Mouse (Mus musculus) small intestine, adult 2 months (tissue): ENCODE data around the gene Gm44511. TPM values are rescaled to one million over a fixed set of nuclear protein-coding genes. Genes with fewer than 3 reads are reported as not detected.
"Not testable (repeated sequence)": the region's sequence is repeated elsewhere in the genome, so short reads cannot be mapped to it uniquely, and the experiment has no call there.

ENCODE experiments used
- H3K27ac ChIP-seq: fragments of 200-500 bp; 2 replicates; pipeline ENCODE4 v1.5.1; 2012; ENCODE audit warnings: low read depth, low read length, control low read depth, inconsistent platforms; ENCODE audit not compliant: insufficient read depth
- H3K27me3 ChIP-seq: fragments of 200-500 bp; 2 replicates; pipeline ENCODE4 v1.6.1; 2012; ENCODE audit warnings: mild to moderate bottlenecking, moderate library complexity, low read length, inconsistent platforms; ENCODE audit not compliant: control insufficient read depth, insufficient read depth
- H3K36me3 ChIP-seq: fragments of 200-500 bp; 2 replicates; pipeline ENCODE4 v1.6.1; 2012; ENCODE audit warnings: mild to moderate bottlenecking, low read length, control low read depth, inconsistent platforms; ENCODE audit not compliant: control insufficient read depth, insufficient read depth
- H3K4me1 ChIP-seq: fragments of 200-500 bp; 2 replicates; pipeline ENCODE4 v1.6.1; 2012; ENCODE audit warnings: low read length, inconsistent platforms, mixed read lengths; ENCODE audit not compliant: control insufficient read depth, insufficient read depth, insufficient read length
- H3K4me3 ChIP-seq: fragments of 200-500 bp; 2 replicates; pipeline ENCODE4 v1.5.1; 2012; ENCODE audit warnings: low read depth, mild to moderate bottlenecking, control low read depth, inconsistent platforms, low read length, moderate library complexity
- CTCF ChIP-seq: fragments of 200-500 bp; IDR thresholded peaks from 2 replicates; pipeline ENCODE4 v1.5.1; 2012; ENCODE audit warnings: low read depth, mild to moderate bottlenecking, control low read depth, inconsistent platforms, low read length, moderate library complexity, mixed read lengths; ENCODE audit not compliant: insufficient replicate concordance, insufficient read length; ENCODE audit errors: extremely low read depth
- POLR2A ChIP-seq: fragments of 200-500 bp; IDR thresholded peaks from 2 replicates; pipeline ENCODE4 v1.6.1; 2012; ENCODE audit warnings: low read depth, mild to moderate bottlenecking, control low read depth, inconsistent platforms, low read length, moderate library complexity
- WGBS: fragments of 180-500 bp; shearing (Covaris S2); methylation state at CpG from one replicate; pipeline ENCODE4 v1.1.7; 2018; 5-methylcytosine and 5-hydroxymethylcytosine counted together
- polyA plus RNA-seq: library from polyadenylated mRNA; depleted of rRNA; stranded (reverse); fragments of >200 nt; gene quantifications from 2 replicates; pipeline ENCODE4 v1.2.3, GENCODE M21; 2012

Gene Gm44511
- polyA plus RNA-seq, 1 experiment: 0.46 TPM

DNA sequence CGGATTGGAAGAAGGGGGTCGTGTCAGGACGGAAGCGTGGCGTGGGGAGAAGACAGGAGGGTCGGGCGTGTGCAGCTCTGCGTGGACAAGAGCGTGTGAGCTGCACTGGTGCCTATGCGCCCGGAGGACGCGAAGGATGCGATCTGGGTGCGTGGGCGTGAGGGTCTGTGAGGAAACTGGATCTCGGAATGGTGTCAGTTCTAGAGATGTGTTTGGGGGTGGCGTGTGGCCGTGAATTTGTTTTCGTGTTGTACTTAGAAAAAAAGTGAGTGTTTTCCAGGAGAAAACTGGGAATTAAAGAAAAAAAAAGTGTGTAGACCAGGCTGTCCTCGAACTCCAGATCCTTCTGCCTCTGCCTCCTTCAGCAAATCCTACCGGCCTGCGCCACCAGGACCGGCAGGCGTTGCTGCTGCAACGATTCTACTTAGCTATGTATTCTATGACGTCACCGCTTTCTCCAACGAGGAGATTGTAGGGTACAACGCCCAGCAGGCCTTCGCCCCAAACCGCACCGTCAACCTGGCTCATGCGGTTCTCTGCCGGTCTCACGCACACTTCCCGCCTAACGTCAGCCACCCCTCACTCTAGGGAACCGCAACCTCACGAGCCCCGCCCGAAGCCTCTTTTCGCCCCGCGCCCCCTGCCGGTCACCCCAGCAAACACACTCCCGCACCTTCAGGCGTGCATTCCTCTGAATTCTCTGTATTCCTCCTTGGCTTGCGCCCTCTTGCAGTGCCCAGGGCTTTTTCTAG is 26.8 kb downstream of the Gm44511 start:
- Histone ChIP-seq H3K27ac (peak overlapping the region; percentile 80), H3K4me3 (peak overlapping the region; percentile 74)
- peak; percentile 77 for TF ChIP-seq CTCF
- H3K36me3 ChIP-seq, H3K4me1 ChIP-seq, H3K27me3 ChIP-seq: not testable (repeated sequence)
- under 1% methylated on average over 49 of the region's 49 CpGs for WGBS

- H3K36me3 ChIP-seq, H3K27me3 ChIP-seq, H3K4me1 ChIP-seq: not testable (repeated sequence)
- H3K27ac ChIP-seq: peak overlapping the region; percentile 80
- WGBS: under 1% methylated on average over 20 of the region's 20 CpGs
- peak overlapping the region; percentile 74 for H3K4me3 ChIP-seq
These were observed 27.4 kb downstream of the Gm44511 start for GRCm38 (mm10) chr6:128798772-128799143.

DNA sequence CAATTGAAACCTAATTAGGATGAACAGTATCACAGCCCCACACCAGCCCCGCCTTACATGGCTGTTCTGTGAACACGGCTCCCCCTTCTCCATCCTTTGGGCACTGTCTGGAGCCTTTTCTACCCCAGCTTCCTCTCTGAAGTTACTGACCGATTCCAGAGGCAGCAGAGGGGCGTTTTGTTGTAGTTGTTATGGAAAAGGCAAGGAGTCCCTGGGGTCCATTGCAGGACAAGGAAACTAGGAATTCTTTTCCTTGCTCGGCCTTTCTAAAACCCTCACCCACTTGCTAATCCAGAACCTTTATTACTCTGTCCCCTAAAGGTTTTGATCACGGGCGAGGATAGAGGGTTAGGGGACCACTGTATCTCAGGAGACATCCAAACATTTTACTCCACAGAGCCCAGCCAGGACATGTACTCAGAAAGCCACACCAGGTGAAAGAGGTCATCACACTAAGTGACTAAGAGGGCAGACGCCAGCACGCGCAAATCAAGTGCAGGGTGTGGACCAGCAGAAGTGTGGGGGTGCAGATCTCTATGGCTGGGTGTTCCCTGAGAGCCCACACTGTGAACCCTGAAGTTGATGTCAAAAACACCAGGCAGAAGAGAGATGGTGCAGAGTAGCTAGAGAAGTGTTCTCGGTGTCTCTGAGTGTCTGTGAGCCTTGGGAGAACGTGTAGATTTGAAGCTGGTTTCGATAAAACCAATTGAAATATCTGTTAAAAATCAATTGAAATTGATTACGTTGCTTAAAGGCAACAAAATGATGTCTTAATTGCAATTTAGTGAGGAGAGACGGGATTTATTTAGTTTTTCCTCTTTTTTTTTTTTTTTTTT is 28.0 kb downstream of the Gm44511 start:
- 29% methylated on average over 15 of the region's 15 CpGs for WGBS
- no peak for TF ChIP-seq CTCF
- TF ChIP-seq POLR2A: no peak
- Histone ChIP-seq H3K36me3 (no peaks in the 10 kb centered on the region), H3K27me3 (no peaks in the 10 kb centered on the region), H3K4me1 (peaks cover 7% of the 10 kb centered on the region), H3K27ac (no peak overlapping the region), H3K4me3 (peak overlapping the region; percentile 33)

- Histone ChIP-seq H3K4me3 (no peak overlapping the region), H3K27ac (no peak overlapping the region), H3K4me1 (peaks cover 4% of the 10 kb centered on the region), H3K36me3 (no peaks in the 10 kb centered on the region), H3K27me3 (no peaks in the 10 kb centered on the region)
- WGBS: 79% methylated on average over 12 of the region's 12 CpGs
- TF ChIP-seq CTCF (no peak), POLR2A (no peak)
These were observed 28.8 kb downstream of the Gm44511 start for GRCm38 (mm10) chr6:128797185-128797905.

DNA sequence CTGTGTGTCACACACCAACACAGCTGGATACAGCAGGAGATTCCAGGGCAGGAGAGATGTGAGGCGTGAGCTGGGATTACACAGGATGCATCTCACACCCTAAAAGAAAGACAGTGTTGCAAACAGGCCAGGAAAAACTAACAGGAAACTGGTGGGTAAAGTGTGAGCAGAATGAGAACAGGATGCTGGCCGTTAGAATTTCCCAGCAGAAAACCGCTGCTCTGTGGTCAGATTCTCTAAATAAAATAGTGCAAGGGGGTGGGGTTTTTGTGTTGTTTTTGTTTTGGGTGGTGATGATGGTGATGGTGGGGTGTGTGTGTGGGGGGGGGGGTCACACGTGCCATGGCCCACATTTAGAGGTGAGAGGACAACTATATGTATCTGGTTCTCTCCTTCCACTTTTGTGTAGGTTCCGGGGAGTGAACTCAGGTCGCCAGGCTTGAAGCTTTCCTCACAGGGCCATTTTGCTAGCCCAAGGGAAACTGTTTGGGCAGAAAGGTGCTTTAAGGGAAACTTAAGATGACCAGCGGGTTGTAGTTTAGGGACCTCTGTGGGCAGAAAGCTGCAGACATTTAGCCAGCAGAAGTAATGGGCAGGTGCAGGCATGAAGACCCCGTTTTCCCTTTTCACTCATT is 29.7 kb downstream of the Gm44511 start:
- no peaks in the 10 kb centered on the region for H3K36me3 ChIP-seq
- WGBS: 73% methylated on average over 8 of the region's 8 CpGs
- no peak overlapping the region for H3K4me3 ChIP-seq
- H3K27ac ChIP-seq: peak overlapping the region; percentile 8; the same call in 1 of the 2 replicates
- TF ChIP-seq POLR2A (no peak), CTCF (no peak)
- peaks cover 4% of the 10 kb centered on the region for H3K4me1 ChIP-seq
- no peaks in the 10 kb centered on the region for H3K27me3 ChIP-seq

- Histone ChIP-seq H3K27me3 (no peaks in the 10 kb centered on the region), H3K36me3 (no peaks in the 10 kb centered on the region), H3K4me1 (peaks cover 4% of the 10 kb centered on the region; the same call in 1 of the 2 replicates), H3K27ac (no peak overlapping the region), H3K4me3 (no peak overlapping the region)
- no peak for TF ChIP-seq CTCF
- no peak for TF ChIP-seq POLR2A
- WGBS: 32% methylated on average over 6 of the region's 6 CpGs
These were observed 32.4 kb downstream of the Gm44511 start for GRCm38 (mm10) chr6:128793734-128794133.

GRCm38 (mm10) chr6:128790491-128790994 is 35.6 kb downstream of the Gm44511 start:
- WGBS: 85% methylated on average over 4 of the region's 4 CpGs
- not testable (repeated sequence) for H3K27me3 ChIP-seq, H3K27ac ChIP-seq, H3K4me3 ChIP-seq, H3K4me1 ChIP-seq, H3K36me3 ChIP-seq
